Mouse (Mus musculus): ENCODE measurements at regions not wholly inside any gene's neighbourhood (a gene's known extent, or its start where the extent isn't known, plus 50 kb on each side); places are given as distances from the start of the nearest gene placed in this dataset.

DNA sequence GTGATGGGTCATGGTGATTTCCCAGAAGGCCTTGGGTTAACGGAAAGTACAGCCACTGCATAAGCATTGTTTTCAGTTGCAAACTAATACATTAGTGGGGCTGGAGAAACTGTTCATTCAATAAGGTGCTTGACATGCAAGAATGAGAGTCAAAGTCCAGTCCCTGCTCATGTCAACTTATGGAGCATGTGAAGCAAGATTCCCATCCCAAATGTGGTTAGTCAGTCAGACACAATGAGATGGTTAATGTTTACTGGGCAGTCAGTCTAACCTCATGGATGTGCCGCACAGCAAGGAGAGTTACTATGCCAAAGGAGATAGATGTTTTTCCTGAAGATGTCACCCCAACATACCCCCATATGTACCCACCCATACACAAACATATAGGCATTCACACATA lies 993.8 kb upstream of the Jmjd1c start:
- DNase-seq (ENCODE audit: low read depth, low spot score), result no peak

DNA sequence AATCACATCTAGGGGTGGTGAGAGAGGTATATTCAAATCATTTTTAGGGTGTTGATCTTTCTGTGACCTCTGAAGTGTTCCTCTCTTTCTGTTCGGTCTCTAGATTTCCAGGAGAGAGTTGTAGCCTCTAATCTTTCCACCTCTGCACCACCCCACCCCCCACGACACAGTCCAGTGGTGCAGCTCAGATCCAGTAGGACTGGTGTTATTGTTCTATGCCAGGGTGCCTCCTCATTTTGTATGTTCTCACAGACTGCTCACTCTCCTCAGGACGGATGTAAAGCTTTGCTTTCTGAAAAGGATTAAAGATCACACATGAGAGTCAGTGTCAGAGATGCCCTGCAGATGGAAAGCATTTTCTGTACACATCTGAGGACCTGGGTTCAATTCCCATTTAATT lies 964.6 kb upstream of the Jmjd1c start:
- DNase-seq (ENCODE audit: low read depth, low spot score), result no peak

DNA sequence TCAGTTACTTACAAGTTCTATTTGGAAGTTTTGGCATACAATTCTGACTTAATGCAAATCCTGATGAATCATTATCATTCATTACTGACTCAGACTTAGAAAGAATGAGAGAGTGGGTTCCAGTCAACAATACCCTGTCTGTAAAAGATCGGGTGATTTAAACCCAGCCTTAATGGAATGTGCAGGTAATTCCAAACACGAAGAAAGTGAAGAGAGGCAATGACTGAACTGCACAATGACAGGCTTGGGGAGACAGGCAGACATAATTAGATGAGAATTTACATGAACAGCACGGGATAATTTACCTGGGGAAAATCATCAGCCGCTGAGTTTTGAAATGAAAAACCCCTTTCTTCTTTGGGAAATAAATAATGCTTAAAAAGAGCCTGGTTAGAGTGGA lies 963.9 kb upstream of the Jmjd1c start:
- no peak for DNase-seq (ENCODE audit: low read depth, low spot score)

DNA sequence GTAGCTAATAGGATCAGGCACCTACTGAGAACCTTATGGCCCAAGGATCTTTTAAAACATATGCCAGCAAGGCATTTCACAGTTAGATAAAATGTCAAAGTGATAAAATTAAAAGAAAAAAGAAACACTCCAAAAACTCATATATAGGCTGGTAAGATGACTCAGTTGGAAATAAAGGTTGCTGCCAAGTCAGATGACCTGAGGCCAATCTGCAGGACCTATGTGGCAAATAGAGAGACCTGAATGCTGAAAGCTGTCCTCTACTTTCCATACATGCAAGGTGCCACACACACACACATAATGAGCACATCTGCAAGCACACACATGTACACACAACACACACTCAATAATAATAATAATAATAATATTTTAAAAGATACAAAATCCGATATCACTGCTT lies 953.5 kb upstream of the Jmjd1c start:
- no peak for DNase-seq (ENCODE audit: low read depth, low spot score)

DNA sequence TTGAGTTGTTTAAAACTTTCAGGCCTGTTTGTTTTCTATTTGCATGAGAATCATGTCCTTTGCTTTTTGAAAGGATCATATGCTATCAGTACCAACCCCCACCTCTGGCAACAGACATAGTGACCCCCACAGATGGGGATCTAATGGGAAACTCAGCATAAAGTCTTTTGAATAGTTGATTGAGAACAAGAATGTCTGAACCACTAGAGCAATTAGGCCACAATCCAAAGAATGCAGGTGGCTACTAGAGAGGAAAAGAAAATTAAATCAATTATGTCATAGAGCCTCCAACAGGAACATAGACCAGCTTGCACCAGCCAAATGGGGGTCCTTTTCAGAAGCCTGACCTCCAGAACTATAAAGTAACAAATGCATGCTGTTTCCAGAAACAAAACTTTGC lies 953.0 kb upstream of the Jmjd1c start:
- DNase-seq (ENCODE audit: low read depth, low spot score), result no peak

DNA sequence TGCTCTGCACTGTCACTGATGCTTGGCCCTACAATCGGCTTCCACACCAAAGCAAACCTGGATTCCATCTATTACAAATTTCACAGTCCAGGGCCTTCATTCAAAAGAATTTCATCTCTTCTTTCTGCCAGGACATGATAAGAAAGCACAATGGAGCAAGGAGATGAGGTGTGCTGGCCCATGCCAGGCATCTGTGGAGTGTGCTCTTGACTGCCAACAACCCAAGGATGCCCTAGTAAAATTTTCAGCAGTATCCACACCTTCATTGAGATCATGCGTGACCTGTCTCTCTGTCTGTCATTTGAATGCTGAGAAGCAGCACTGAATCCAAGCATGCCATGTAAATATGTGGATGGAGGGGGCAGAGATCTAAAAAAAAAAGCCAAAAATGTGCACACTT lies 945.0 kb upstream of the Jmjd1c start:
- DNase-seq (ENCODE audit: low read depth, low spot score), result no peak

DNA sequence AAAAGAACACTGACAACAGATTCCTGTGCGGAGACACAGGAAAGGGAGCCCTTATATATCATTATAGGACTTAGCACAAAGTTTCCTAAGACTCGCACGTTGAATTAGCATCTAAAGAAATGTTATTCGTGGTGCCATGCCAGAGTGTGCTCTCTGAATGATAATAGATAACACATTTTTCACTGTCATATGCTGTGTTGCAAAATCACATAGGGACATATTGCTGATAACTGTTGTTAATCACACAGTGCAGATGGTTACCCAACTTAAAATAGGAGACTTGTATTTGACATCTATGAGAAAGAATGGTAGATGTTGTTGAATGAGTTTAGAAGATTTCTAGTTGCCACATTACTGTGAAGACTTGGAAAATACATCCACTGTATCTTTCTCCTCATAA lies 943.1 kb upstream of the Jmjd1c start:
- no peak for DNase-seq (ENCODE audit: low read depth, low spot score)

DNA sequence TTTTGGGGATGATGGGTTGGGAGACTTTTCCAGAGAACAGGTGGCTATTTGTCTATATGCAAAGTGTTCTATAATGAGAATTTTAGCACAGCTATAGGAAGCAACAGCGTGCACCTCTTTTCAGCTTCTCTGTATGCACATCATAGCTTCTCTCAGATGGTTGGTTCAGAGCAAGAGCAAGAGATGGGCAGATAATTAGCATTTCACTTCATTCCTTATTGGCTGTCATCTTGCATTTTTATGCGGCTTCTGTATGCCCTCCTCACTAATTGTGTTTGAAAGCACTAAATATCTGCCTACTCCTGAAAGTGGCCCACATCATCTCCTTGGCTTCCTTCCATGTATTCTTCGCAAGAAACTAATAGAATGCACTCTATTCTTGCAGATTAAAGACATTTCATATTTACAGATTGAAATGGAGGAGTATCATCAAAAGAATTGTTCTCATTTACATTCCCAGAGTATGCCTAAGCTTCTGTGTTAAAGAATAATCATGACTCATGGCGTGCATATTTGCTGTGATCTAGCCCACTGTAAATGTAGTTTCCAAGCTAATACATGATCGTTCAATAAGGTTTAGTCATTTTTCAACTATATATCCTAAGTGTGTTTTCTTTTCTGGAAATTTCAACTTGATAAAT lies 934.9 kb upstream of the Jmjd1c start:
- no peak for DNase-seq (ENCODE audit: low read depth, low spot score)

DNA sequence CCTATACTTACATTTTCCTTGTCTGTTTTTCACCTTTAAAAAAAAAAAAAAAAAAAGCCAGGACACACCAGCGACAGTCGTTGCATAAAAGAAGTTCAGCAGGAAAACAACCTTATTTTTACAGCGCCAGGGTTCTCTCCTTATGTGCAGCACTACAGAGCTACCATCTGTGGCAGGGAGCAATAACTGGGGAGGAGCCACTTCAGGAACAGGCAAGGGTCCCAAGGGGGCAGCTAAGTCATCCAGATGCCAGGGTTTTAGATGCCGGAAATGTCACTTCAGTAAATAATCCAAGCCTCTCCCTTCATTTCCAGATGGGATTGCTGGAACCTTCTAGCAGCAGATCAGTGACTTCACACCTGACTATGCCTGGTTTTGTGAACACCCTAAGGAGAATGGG lies 923.1 kb upstream of the Jmjd1c start:
- DNase-seq (ENCODE audit: low read depth, low spot score), result peak; percentile 34

DNA sequence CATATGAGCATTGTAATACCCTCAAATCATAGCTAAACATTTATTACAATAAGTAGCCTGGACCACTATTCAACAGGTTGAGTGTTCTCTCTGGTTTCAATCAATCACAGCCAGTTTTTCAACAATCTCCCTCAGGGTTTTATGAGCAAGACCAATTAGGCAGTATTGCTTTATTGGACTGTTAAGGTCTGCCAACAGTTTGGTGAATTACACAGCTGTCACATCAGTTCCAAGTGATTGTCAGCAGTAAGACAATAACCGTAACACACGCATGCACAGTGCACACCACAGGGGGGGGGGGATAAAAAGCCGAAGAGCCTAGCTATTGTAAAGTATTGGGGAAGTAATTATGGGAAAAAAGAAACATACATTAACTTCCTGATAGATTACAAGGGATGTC lies 918.6 kb upstream of the Jmjd1c start:
- DNase-seq (ENCODE audit: low read depth, low spot score), result peak; percentile 8

DNA sequence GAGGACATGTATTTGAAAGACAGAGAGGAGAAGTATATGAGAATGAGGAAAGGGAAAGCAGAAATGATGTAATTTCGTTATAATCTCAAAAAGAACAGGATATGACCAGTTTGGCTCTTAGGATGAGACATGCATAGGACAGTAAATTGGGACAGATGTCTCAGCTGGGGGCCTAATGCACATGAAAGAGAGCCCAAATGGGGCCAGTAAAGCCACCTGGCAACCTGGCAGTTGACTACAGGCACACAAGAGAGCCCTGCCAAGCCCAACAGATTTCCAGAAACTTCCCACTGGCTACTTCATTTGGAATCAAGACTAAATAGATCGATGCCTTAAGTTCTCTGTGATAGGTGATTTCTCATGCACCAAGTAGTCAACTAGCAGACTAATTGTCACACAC lies 914.7 kb upstream of the Jmjd1c start:
- DNase-seq (ENCODE audit: low read depth, low spot score), result no peak

DNA sequence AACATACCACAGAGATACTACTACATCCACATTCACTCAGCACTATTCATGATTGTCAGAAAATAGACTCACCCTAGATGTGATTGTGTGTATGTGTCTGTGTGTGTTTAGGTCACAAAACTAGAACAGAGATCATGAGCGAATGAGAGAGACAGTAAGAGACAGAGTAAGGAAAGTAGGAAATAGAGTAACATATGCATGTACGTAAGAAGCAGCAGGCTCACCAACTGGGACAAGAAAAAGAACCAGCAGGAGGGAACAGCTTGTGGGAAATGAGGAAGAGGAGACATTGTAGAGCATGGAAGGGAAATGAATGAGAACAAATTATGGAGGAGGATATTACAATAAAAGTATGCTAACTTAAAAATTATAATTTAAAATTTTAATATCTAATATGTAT lies 912.9 kb upstream of the Jmjd1c start:
- DNase-seq (ENCODE audit: low read depth, low spot score), result no peak

DNA sequence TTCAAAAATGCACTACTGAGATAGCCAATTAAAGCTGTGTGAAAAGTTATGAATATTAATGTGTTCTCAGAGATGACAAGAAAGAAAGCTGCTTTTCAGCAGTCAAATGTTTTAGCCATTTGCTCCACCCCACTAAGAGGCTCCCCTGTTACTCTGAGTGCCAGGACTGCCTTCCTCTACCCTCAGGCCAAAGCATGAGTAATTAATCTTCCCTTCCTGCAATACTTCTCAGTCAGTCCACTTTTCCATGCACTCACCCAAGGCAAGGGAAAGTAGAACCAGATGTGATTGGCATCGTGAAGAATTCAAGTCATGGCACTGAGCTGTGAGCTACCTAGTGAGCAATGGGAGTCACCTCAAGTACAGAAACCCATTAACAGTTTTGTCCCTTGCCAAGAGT lies 908.9 kb upstream of the Jmjd1c start:
- peak; percentile 25 for DNase-seq (ENCODE audit: low read depth, low spot score)

DNA sequence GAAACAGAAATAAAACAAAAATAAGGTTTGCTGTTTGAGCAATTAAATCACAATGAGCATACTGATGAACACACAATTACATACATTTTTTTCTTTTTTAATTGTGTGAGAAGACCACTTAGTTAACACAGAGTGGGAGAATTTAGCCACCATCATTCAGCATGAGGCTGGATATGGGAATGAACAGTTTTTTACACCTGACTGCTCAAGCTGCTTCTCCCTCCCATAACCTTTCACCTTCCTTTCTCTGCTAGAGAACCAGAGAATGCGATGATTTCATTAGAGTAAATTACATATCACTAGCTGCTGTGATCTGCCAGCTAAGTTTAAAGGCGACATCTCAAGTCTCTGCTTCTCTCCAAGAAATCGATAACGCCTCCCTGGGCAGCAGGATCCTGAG lies 894.8 kb upstream of the Jmjd1c start:
- DNase-seq (ENCODE audit: low read depth, low spot score), result no peak

DNA sequence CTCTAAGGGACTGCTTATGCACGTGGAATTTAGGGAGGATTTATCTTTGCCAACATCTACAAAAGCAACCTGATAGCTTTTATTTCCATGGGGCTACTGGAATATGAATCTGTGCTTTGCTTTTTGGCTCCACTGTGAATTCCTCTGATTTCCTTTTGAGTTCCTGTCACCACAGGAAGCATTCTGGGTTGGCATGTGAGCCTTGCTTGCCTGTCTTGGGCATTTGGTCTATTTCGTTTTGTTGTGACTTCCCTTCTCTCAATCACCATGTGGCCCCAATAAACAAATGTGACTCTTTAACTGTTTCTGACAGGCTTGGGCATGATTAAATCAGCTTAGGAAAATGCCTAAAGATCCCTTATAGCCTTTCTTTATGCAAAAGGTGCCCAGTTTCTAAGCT lies 867.8 kb upstream of the Jmjd1c start:
- no peak for DNase-seq (ENCODE audit: low read depth, low spot score)

DNA sequence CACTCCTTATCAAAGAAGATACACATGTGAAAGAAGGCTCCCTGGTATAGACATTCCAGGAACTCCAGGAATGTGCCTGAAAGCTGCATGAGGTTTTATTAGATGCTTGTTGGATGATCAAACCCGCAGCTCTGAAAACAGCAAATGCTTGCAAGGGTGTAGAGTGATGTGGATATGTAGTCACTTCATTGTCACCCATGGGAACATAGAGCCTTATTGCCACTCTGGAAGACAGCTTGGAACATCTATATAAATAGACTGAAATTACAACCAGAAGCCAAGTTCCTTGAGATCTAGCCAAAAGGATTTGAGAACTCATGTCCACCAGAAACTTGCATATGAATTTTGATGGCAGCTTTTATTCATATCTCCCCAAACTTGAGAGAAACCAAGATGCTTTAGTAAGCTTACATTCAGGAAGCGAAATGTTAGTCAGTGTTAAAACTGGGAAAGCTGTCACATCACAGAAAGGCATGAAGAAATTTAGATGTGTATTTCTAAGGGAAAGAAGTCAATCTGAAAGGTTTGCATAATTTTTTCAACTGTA lies 861.5 kb upstream of the Jmjd1c start:
- no peak for DNase-seq (ENCODE audit: low read depth, low spot score)

DNA sequence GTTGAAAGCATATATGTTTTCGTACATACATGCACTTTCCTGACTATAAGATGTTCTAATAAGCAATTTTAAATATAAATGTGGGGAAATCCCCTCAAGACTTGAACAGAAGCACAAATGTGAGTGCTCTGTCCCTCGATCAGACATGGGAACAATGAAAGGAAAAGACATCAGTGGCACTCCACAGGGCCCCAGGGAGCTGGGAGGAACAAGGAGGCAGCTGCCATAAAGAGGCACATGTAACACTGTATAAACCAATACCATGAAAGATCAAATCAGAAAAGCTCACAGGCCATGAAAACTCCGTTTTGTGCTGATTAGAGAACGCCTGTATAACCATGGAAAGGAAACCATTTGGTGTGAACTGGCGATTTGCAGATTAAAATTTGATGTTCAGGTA lies 839.5 kb upstream of the Jmjd1c start:
- no peak for DNase-seq (ENCODE audit: low read depth, low spot score)

DNA sequence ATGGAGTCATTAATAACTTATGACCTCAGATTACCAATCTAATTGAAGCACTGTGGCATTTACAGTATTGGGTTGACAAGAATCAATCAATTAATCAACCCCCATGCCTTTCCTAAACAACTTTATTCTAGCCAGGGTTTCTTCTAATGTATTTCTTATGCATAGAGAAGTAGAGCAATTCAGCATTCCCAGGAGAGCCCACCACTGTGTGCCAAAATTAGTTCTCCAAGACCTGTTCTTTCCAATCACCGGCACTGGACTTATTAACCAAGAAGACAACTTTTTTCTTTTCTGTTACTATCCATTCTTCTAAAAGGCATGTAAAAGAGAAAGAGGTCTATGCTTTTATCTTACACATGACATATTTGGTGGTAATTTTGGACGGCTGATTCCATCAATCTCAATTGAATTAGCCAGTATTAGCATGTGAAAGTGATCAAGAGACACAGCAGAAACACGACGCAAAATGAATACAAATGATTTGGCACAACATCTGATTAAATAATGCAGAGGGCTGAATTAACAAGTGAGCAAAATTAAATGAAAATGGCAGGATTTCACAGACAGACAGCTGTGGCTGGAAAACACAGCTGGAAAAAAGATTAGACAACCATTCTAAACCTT lies 825.2 kb upstream of the Jmjd1c start:
- no peak for DNase-seq (ENCODE audit: low read depth, low spot score)

DNA sequence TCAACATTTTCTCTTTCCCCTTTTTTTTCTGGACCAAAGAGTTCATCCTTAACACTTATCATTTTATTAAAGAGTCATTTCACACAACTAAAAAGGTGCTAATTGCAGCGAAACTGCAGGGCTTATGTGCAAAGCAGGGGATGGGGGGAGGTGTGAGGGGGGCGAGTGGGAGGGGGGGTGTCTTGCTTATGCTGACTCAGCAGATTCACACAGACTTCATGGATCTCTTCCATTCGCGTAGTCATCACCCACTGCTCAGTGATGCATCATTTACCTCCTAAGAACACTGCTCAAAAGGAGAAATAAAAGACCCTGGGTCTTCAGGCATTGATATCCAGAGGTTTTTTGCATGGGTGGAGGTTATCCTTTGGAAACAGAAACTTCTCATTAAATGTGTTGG lies 800.3 kb upstream of the Jmjd1c start:
- no peak for DNase-seq (ENCODE audit: low read depth, low spot score)

DNA sequence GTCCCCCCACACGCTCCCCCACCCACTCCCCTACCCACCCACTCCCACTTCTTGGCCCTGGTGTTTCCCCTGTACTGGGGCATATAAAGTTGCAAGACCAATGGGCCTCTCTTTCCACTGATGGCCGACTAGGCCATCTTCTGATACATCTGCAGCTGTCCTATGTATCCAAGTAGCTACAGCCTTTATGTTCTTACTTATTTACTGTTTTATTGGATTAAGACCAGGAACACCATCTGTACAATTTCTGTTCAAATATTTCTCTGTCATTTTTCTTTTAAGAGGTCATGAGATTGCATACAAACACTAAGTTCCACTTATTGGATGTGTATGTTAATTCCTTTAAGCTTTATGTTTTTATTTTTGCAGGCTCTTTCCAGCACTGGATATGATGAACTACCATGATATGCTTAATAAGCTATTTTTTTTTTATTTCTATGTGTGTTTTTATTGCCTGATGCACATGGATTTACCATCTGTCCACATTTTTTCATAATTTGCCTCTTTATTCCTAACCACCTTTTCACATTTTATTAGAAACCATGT lies 792.6 kb upstream of the Jmjd1c start:
- DNase-seq (ENCODE audit: low read depth, low spot score), result no peak

DNA sequence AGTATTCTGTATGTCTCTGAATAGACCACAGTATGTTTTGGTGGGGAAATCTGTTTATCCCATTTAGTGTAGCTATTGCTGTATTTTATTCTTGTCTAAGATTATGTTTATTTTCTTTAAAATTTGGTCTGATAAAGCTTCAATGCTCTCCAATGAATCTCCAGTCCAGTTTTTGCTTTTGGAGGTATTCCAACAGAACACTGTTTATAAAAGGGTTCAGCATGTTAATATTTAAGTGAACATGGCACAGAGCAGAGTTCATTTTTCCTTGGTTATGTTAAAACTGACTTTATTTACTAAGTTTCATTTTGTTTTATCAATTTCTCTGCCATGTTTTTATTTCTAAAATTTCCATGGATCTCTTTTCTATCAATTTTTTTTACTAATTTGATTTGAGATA lies 791.0 kb upstream of the Jmjd1c start:
- no peak for DNase-seq (ENCODE audit: low read depth, low spot score)

DNA sequence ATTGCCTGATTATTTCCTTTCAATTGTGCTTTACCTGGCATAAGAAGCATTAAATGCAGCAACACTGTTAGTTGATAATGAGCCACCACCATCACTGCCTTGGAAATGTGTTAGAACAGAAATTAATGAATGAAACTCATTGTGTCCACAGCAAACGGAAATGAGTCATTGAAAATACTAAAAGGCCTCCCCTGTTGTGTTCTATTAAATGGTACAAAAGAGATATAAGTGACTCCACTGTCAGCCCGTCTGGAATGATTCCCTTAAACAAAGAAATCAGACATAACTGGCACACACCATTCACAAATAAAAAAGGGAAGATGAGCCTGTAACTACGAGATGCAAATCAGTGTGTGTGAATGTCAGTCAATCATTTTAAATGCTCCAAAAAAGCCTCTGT lies 764.8 kb upstream of the Jmjd1c start:
- DNase-seq (ENCODE audit: low read depth, low spot score), result no peak

DNA sequence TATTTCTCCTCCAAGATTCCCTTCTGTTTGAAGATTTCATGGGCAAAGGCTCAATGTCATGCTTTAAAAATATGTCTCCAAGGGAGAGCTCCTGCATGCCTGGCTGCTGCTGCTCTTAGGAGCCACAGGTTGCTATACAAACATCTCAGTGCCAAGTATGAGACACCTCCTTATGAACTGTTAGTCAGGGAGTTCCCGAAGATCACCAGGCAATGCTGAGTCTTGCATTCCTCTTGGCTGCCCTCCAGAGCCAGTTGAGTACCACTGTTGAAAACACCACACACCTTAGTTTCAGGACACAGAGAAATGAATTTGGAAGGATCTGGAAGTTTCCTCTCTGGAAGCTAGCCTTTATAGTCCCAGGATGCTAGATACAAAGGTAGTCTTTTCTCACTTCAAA lies 757.9 kb upstream of the Jmjd1c start:
- no peak for DNase-seq (ENCODE audit: low read depth, low spot score)

Data from mesoderm, embryonic 11.5 days (tissue).